Mouse (Mus musculus) intestine, postnatal 0 days (tissue): Measurements from ENCODE around the gene Atxn2. TPM values are rescaled to one million over a fixed set of nuclear protein-coding genes. Genes with fewer than 3 reads are reported as not detected.

Experiments used
- ATAC-seq: fragments of 200-750 bp; cut with Nextera tagmentation; 2 replicates; pipeline ENCODE4 v1.8.0; 2017; ENCODE audit warnings: mild to moderate bottlenecking, moderate TSS enrichment, moderate library complexity
- H3K27ac ChIP-seq: fragments of 300-500 bp; sonication (generic); 2 replicates; pipeline ENCODE4 v1.5.1; 2014; ENCODE audit warnings: mild to moderate bottlenecking, low read depth, low read length, moderate library complexity
- H3K27me3 ChIP-seq: fragments of 300-500 bp; sonication (generic); replicated peaks from 2 replicates; pipeline ENCODE4 v1.6.1; 2014; ENCODE audit warnings: low read length, mixed read lengths; ENCODE audit not compliant: control insufficient read depth, insufficient read depth
- H3K36me3 ChIP-seq: fragments of 300-500 bp; sonication (generic); 2 replicates; pipeline ENCODE4 v1.6.1; 2014; ENCODE audit warnings: mild to moderate bottlenecking, moderate library complexity; ENCODE audit not compliant: control insufficient read depth, insufficient read depth
- H3K4me1 ChIP-seq: fragments of 300-500 bp; sonication (generic); replicated peaks from 2 replicates; pipeline ENCODE4 v1.6.1; 2014; ENCODE audit warnings: antibody characterized with exemption, low read length, mixed read lengths; ENCODE audit not compliant: control insufficient read depth, insufficient read depth
- H3K4me2 ChIP-seq: fragments of 300-500 bp; sonication (generic); replicated peaks from 2 replicates; pipeline ENCODE4 v1.6.1; 2014; ENCODE audit warnings: low read depth, mild to moderate bottlenecking, moderate library complexity
- H3K4me3 ChIP-seq: fragments of 300-500 bp; sonication (generic); 2 replicates; pipeline ENCODE4 v1.5.1; 2014; ENCODE audit warnings: low read depth, low read length
- H3K9ac ChIP-seq: fragments of 300-500 bp; sonication (generic); 2 replicates; pipeline ENCODE4 v1.6.1; 2014; ENCODE audit warnings: mild to moderate bottlenecking, low read depth, low read length
- H3K9me3 ChIP-seq: fragments of 300-500 bp; sonication (generic); 2 replicates; pipeline ENCODE4 v1.6.1; 2016; ENCODE audit warnings: mixed run types; ENCODE audit not compliant: control insufficient read depth
- CTCF ChIP-seq: sonication (generic); IDR thresholded peaks from 2 replicates; pipeline ENCODE4 v1.5.1; 2016; ENCODE audit warnings: low read depth, mild to moderate bottlenecking, control low read depth, antibody characterized with exemption, moderate library complexity
- WGBS: fragments of 180-500 bp; shearing (Covaris S2); extraction: QIAGEN DNeasy Blood & Tissue Kit; methylation state at CpG from one replicate; pipeline ENCODE4 v1.1.7; 2014; 5-methylcytosine and 5-hydroxymethylcytosine counted together
- polyA plus RNA-seq: library from polyadenylated mRNA; unstranded; fragments of >200 nt; fragmentation: Nextera tagmentation; extraction: Ambion mirVana; gene quantifications from 2 replicates; pipeline ENCODE4 v1.2.1, GENCODE M21; 2015

Gene Atxn2
- polyA plus RNA-seq, 1 experiment from 2014 or later: 54.3 TPM

- no peak for ATAC-seq
These were observed 114.5 kb downstream of the Atxn2 start for GRCm38 (mm10) chr5:121825606-121826005.

GRCm38 (mm10) chr5:121827876-121828275 is 116.7 kb downstream of the Atxn2 start:
- Histone ChIP-seq H3K4me3 (peak overlapping the region; percentile 26; the same call in 1 of the 2 replicates), H3K9ac (peak overlapping the region; percentile 4; the same call in 1 of the 2 replicates), H3K27ac (peak overlapping the region; percentile 81; the same call in 1 of the 2 replicates), H3K4me1 (0 out of 2 replicates have a peak, but pooled peaks cover 10% of the 10 kb centered on the region), H3K27me3 (no peaks in the 10 kb centered on the region), H3K4me2 (peak overlapping the region; percentile 65), H3K9me3 (no peaks in the 10 kb centered on the region), H3K36me3 (peaks cover 29% of the 10 kb centered on the region)
- TF ChIP-seq CTCF: no peak
- 61% methylated on average over 4 of the region's 4 CpGs for WGBS
- ATAC-seq: peak; percentile 45

More at GRCm38 (mm10) chr5:121825606-121826005, 114.5 kb downstream of the Atxn2 start:
- WGBS: 89% methylated on average over 3 of the region's 3 CpGs
- Histone ChIP-seq H3K9ac (no peak overlapping the region), H3K27me3 (no peaks in the 10 kb centered on the region), H3K36me3 (peaks cover 39% of the 10 kb centered on the region), H3K27ac (no peak overlapping the region), H3K9me3 (no peaks in the 10 kb centered on the region), H3K4me2 (no peak overlapping the region), H3K4me3 (no peak overlapping the region), H3K4me1 (0 out of 2 replicates have a peak, but pooled peaks cover 10% of the 10 kb centered on the region)
- no peak for TF ChIP-seq CTCF

GRCm38 (mm10) chr5:121828491-121829432 is 117.6 kb downstream of the Atxn2 start:
- H3K9ac ChIP-seq: peak overlapping the region; percentile 45
- H3K27me3 ChIP-seq: no peaks in the 10 kb centered on the region
- H3K4me3 ChIP-seq: peak overlapping the region; percentile 26
- WGBS: 25% methylated on average over 79 of the region's 82 CpGs
- H3K9me3 ChIP-seq: no peaks in the 10 kb centered on the region
- peak overlapping the region; percentile 65 for H3K4me2 ChIP-seq
- 0 out of 2 replicates have a peak, but pooled peaks have one; percentile 29 for TF ChIP-seq CTCF
- H3K4me1 ChIP-seq: peaks cover 12% of the 10 kb centered on the region; the same call in 1 of the 2 replicates
- peak overlapping the region; percentile 81 for H3K27ac ChIP-seq
- ATAC-seq: peak; percentile 54
- peaks cover 25% of the 10 kb centered on the region for H3K36me3 ChIP-seq

GRCm38 (mm10) chr5:121831002-121831601 is 120.0 kb downstream of the Atxn2 start:
- no peak overlapping the region for H3K4me3 ChIP-seq
- H3K27me3 ChIP-seq: no peaks in the 10 kb centered on the region
- WGBS: 91% methylated on average over 6 of the region's 6 CpGs
- no peak overlapping the region for H3K27ac ChIP-seq
- H3K4me2 ChIP-seq: no peak overlapping the region
- no peaks in the 10 kb centered on the region for H3K9me3 ChIP-seq
- H3K4me1 ChIP-seq: peaks cover 12% of the 10 kb centered on the region
- H3K36me3 ChIP-seq: peaks cover 12% of the 10 kb centered on the region
- no peak for TF ChIP-seq CTCF
- no peak for ATAC-seq
- H3K9ac ChIP-seq: no peak overlapping the region

GRCm38 (mm10) chr5:121832376-121833155 is 121.4 kb downstream of the Atxn2 start:
- Histone ChIP-seq H3K36me3 (peaks cover 12% of the 10 kb centered on the region), H3K9ac (no peak overlapping the region), H3K27me3 (no peaks in the 10 kb centered on the region), H3K9me3 (no peaks in the 10 kb centered on the region), H3K4me1 (peaks cover 9% of the 10 kb centered on the region), H3K4me3 (no peak overlapping the region), H3K27ac (no peak overlapping the region), H3K4me2 (0 out of 2 replicates have a peak overlapping the region, but pooled peaks have one; percentile 3)
- TF ChIP-seq CTCF: no peak
- WGBS: 85% methylated on average over 5 of the region's 6 CpGs
- ATAC-seq: no peak
